Comparison of ENCODE assay signal across 8 mouse cellular contexts in the genomic region with DNA sequence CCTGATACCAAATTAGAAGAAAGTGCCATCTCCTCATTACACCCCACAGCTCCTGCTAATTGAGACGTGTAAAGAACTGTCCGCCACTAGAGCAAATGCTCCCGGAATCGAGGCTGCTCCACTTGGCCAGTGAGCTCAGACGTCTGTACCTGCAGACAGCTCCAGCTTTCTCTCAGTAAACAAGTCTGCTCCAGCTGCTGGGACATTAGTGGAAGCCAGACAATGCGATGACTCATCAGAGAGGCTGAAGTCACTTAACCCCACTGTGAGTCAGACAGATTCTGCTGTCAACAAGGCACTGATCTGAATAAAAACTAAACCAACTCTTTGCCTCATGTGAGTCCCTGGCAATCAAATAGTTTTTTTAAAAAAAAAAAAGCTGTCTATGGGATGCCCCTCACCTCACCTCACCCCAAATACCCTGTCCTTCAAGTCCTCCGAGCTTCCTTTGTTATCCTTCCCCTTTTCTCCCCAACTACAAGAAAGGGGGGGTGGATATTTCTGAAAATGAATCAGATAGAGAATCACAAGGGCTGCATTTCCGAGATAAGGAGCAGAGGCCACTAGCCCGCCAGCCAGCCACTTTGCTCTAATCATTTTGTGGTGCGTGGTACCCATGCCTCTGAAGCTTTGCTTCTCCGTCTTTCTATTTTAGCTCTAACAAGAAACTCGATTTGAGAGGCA. TPM values are rescaled to one million over a fixed set of nuclear protein-coding genes. Genes with fewer than 3 reads are reported as not detected.
DNase-seq lines count a peak whose midpoint lies in the region; ATAC-seq and TF ChIP-seq lines count a peak whose summit lies in the region.

No protein-coding gene starts in this region.

- no peak overlapping the region for H3K9ac ChIP-seq in heart, postnatal 0 days (replicated peaks; ENCODE audit: low read depth, low read length)
- no peak overlapping the region for H3K9ac ChIP-seq in lung, postnatal 0 days (replicated peaks; ENCODE audit: low read depth)

- TF ChIP-seq CTCF in C2C12 (IDR thresholded peaks at IDR 0.05; ENCODE audit: control insufficient read depth, insufficient read depth, insufficient read length), result no peak
- no peak for TF ChIP-seq CTCF in heart, postnatal 0 days (IDR thresholded peaks at IDR 0.05; ENCODE audit: low read depth)
- no peak for TF ChIP-seq CTCF in lung, postnatal 0 days (IDR thresholded peaks at IDR 0.05)

- intact Hi-C loops in left cerebral cortex, postnatal 10 days (cut with DNase I), result no loop called here

- no peaks in the 10 kb centered on the region for H3K79me2 ChIP-seq in C2C12 (ENCODE audit: control insufficient read depth, insufficient read depth)

- peak; percentile 79 for ATAC-seq in heart, postnatal 0 days (ENCODE audit: insufficient read depth, low read depth)
- ATAC-seq in lung, postnatal 0 days, result peak; percentile 89
- ATAC-seq in activated CD4-positive, CD25-positive, alpha-beta regulatory T cell, adult 4 months, result no peak

- WGBS in heart, embryonic 10.5 days, result 25% methylated on average over 12 of the region's 12 CpGs
- 14% methylated on average over 12 of the region's 12 CpGs for WGBS in heart, postnatal 0 days
- WGBS in lung, postnatal 0 days, result 29% methylated on average over 12 of the region's 12 CpGs

- no peaks in the 10 kb centered on the region for H3K9me3 ChIP-seq in heart, embryonic 10.5 days
- H3K9me3 ChIP-seq in heart, postnatal 0 days (replicated peaks; ENCODE audit: control insufficient read depth, low read length), result no peaks in the 10 kb centered on the region
- no peaks in the 10 kb centered on the region for H3K9me3 ChIP-seq in lung, postnatal 0 days (ENCODE audit: low read length)

- H3ac ChIP-seq in C2C12 (ENCODE audit: control insufficient read depth, insufficient read length, low read depth), result no peak overlapping the region

- H3K4me3 ChIP-seq in heart, embryonic 10.5 days, result no peak overlapping the region
- no peak overlapping the region for H3K4me3 ChIP-seq in C2C12 (ENCODE audit: insufficient read depth, poor library complexity, severe bottlenecking)
- no peak overlapping the region for H3K4me3 ChIP-seq in heart, postnatal 0 days (ENCODE audit: low read depth, low read length)
- H3K4me3 ChIP-seq in lung, postnatal 0 days (ENCODE audit: low read depth, low read length), result no peak overlapping the region

- H3K4me1 ChIP-seq in heart, embryonic 10.5 days, result peaks cover 12% of the 10 kb centered on the region
- H3K4me1 ChIP-seq in heart, postnatal 0 days (ENCODE audit: control insufficient read depth, insufficient read depth), result peaks cover 7% of the 10 kb centered on the region; the same call in 1 of the 2 replicates
- H3K4me1 ChIP-seq in lung, postnatal 0 days (ENCODE audit: insufficient read depth, low read depth, low read length), result no peaks in the 10 kb centered on the region

- no peaks in the 10 kb centered on the region for H3K27me3 ChIP-seq in heart, embryonic 10.5 days (ENCODE audit: insufficient read depth, poor library complexity, severe bottlenecking)
- no peaks in the 10 kb centered on the region for H3K27me3 ChIP-seq in C2C12 (ENCODE audit: control insufficient read depth, insufficient read depth, insufficient read length)
- no peaks in the 10 kb centered on the region for H3K27me3 ChIP-seq in heart, postnatal 0 days (ENCODE audit: control insufficient read depth, insufficient read depth, low read length)
- no peaks in the 10 kb centered on the region for H3K27me3 ChIP-seq in lung, postnatal 0 days (replicated peaks; ENCODE audit: insufficient read depth, low read length)

- H3K36me3 ChIP-seq in heart, embryonic 10.5 days, result no peaks in the 10 kb centered on the region
- no peaks in the 10 kb centered on the region for H3K36me3 ChIP-seq in C2C12 (ENCODE audit: control insufficient read depth, insufficient read depth)
- H3K36me3 ChIP-seq in heart, postnatal 0 days (replicated peaks; ENCODE audit: control insufficient read depth, insufficient read depth, low read length), result no peaks in the 10 kb centered on the region
- no peaks in the 10 kb centered on the region for H3K36me3 ChIP-seq in lung, postnatal 0 days (ENCODE audit: insufficient read depth, low read length)

- H3K27ac ChIP-seq in heart, embryonic 10.5 days, result no peak overlapping the region
- H3K27ac ChIP-seq in heart, postnatal 0 days (ENCODE audit: low read depth), result no peak overlapping the region
- H3K27ac ChIP-seq in lung, postnatal 0 days (ENCODE audit: low read length), result no peak overlapping the region

- no peaks in the 10 kb centered on the region for H3K79me3 ChIP-seq in C2C12 (ENCODE audit: low read depth)

- no peak for TF ChIP-seq EP300 in heart, postnatal 0 days (IDR thresholded peaks at IDR 0.05; ENCODE audit: low read depth)
- TF ChIP-seq EP300 in lung, postnatal 0 days (IDR thresholded peaks at IDR 0.05), result peak; percentile 32; the same call in 1 of the 2 replicates

- 0 out of 2 replicates have a peak overlapping the region, but pooled peaks have one; percentile 11 for H3K4me2 ChIP-seq in heart, postnatal 0 days (ENCODE audit: low read depth, low read length)
- no peak overlapping the region for H3K4me2 ChIP-seq in lung, postnatal 0 days (replicated peaks; ENCODE audit: low read depth, low read length)

- peak; percentile 97 for DNase-seq in heart, adult 11 months
- DNase-seq in heart, embryonic 10.5 days (ENCODE audit: low spot score), result no peak
- peak; percentile 32 for DNase-seq in c-Kit-positive CD71-negative TER-119-negative erythroid progenitor cells, embryonic 14.5 days (ENCODE audit: low read depth)
- DNase-seq in heart, postnatal 0 days (ENCODE audit: low spot score), result peak; percentile 74
- DNase-seq in lung, postnatal 0 days (ENCODE audit: low spot score), result peak; percentile 79
- no peak for DNase-seq in left cerebral cortex, postnatal 10 days (ENCODE audit: extremely low spot score in 1 of 2, low spot score in 2 of 2)

TF ChIP-seq in C2C12, 6 proteins besides CTCF, POLR2A, EP300 and RAD21:
- peak; percentile 98 for TF ChIP-seq FOSL1 (IDR thresholded peaks at IDR 0.05; ENCODE audit: insufficient read depth, low read length, poor library complexity, severe bottlenecking)
- no peak for TF ChIP-seq USF1 (IDR thresholded peaks at IDR 0.05; ENCODE audit: low read depth)
- TF ChIP-seq MYOD1 (IDR thresholded peaks at IDR 0.05; ENCODE audit: control insufficient read depth, insufficient read length, low read depth), result peak; percentile 83
- peak; percentile 59 for TF ChIP-seq MAX (IDR thresholded peaks at IDR 0.05)

RNA-seq across cellular contexts. Expression of a gene that starts 31.6 kb away (rescaled TPM):
- polyA plus RNA-seq in heart, embryonic 10.5 days (2016; fragmentation: Nextera tagmentation; extraction: Ambion mirVana), result 1.2 and 3.6 TPM in 2 replicates
- 1.6 TPM for polyA plus RNA-seq in C2C12 (2012; fragmentation: generic; extraction: Trizol)
- 2.4 and 3.0 TPM in 2 replicates for total RNA-seq in heart, postnatal 0 days (2014; rRNA removed; ENCODE audit: low replicate concordance)
- polyA plus RNA-seq in heart, postnatal 0 days (2015; fragmentation: Nextera tagmentation; extraction: Ambion mirVana), result 1.9 and 2.3 TPM in 2 replicates
- polyA plus RNA-seq in lung, postnatal 0 days (2015; fragmentation: Nextera tagmentation; extraction: Ambion mirVana), result 3.4 and 4.0 TPM in 2 replicates
- 10 to 100 TPM; 74.5 to 81.2 TPM for total RNA-seq in left cerebral cortex, postnatal 10 days (2021)
- polyA plus RNA-seq in activated CD4-positive, CD25-positive, alpha-beta regulatory T cell, adult 4 months (2017; shearing (Covaris generic)), result 1 to 10 TPM; 1.3 to 2.6 TPM

RNA-seq across cellular contexts. Expression of a gene that starts 38.9 kb away (rescaled TPM):
- polyA plus RNA-seq in heart, embryonic 10.5 days (2016; fragmentation: Nextera tagmentation; extraction: Ambion mirVana), result 17.6 and 22.2 TPM in 2 replicates
- 21.2 TPM for polyA plus RNA-seq in C2C12 (2012; fragmentation: generic; extraction: Trizol)
- total RNA-seq in heart, postnatal 0 days (2014; rRNA removed; ENCODE audit: low replicate concordance), result 10.0 and 12.4 TPM in 2 replicates
- 6.3 and 7.0 TPM in 2 replicates for polyA plus RNA-seq in heart, postnatal 0 days (2015; fragmentation: Nextera tagmentation; extraction: Ambion mirVana)
- 6.7 and 7.2 TPM in 2 replicates for polyA plus RNA-seq in lung, postnatal 0 days (2015; fragmentation: Nextera tagmentation; extraction: Ambion mirVana)
- 10 to 100 TPM; 11.4 to 14.4 TPM for total RNA-seq in left cerebral cortex, postnatal 10 days (2021)
- 1 to 10 TPM; 4.5 to 8.5 TPM for polyA plus RNA-seq in activated CD4-positive, CD25-positive, alpha-beta regulatory T cell, adult 4 months (2017; shearing (Covaris generic))

Comparison
In these comparisons a context has a peak if more than half of its experiments do, and no peak if none do; other contexts are left out.
1. DNase-seq: peak in heart, adult 11 months (single experiment), c-Kit-positive CD71-negative TER-119-negative erythroid progenitor cells, embryonic 14.5 days (single experiment), heart, postnatal 0 days (single experiment) and lung, postnatal 0 days (single experiment); none in heart, embryonic 10.5 days (single experiment) and left cerebral cortex, postnatal 10 days (0 of 2).